Mouse (Mus musculus): ENCODE data around the gene Ckap5.

DNA sequence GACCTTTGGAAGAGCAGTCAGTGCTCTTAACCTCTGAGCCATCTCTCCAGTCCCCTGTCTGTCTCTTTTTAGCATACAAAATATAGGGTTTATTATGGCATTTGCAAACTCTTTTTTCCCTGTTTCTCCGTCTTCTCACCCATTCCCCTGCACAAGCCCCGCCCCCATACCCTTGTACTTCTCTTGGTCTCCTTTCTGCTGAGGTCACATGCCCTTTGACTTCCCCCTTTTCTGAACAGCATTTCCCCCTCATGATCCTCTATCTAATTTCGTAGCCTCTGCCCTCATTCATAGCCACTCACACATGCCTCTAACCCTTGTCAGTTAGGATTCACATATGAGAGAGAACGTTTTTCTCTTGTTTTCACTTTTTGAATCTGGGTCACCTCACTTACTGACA, 41.9 kb upstream of the Ckap5 start:
- TF ChIP-seq POLR2A (IDR thresholded peaks at IDR 0.05; ENCODE audit: insufficient read length, low read depth): no peak
- no peak for TF ChIP-seq POLR2AphosphoS2 (IDR thresholded peaks at IDR 0.05; ENCODE audit: insufficient read length, low read depth)
- no peak for TF ChIP-seq MYOD1 (IDR thresholded peaks at IDR 0.05; ENCODE audit: control insufficient read depth in 1 of 3, insufficient read length in 2 of 3, low read depth in 2 of 3)
- TF ChIP-seq E2F4 (IDR thresholded peaks at IDR 0.05; ENCODE audit: insufficient read depth): no peak
- TF ChIP-seq USF1 (IDR thresholded peaks at IDR 0.05; ENCODE audit: low read depth): no peak
